Mouse (Mus musculus) stomach, postnatal 0 days (tissue): ENCODE measurements at regions not wholly inside any gene's neighbourhood (a gene's known extent, or its start where the extent isn't known, plus 50 kb on each side); places are given as distances from the start of the nearest gene placed in this dataset.

Experiments used
- ATAC-seq: fragments of 200-750 bp; cut with Nextera tagmentation; 2 replicates; pipeline ENCODE4 v1.8.0; 2017; ENCODE audit not compliant: low FRiP score, low TSS enrichment
- DNase-seq: peaks from one replicate; pipeline ENCODE4 v3.0.0-alpha.2; 2016; ENCODE audit warnings: low spot score
- H3K27ac ChIP-seq: fragments of 300-500 bp; sonication (generic); replicated peaks from 2 replicates; pipeline ENCODE4 v1.5.1; 2014; ENCODE audit warnings: mild to moderate bottlenecking, control low read depth
- H3K27me3 ChIP-seq: fragments of 300-500 bp; sonication (generic); 2 replicates; pipeline ENCODE4 v1.6.1; 2014; ENCODE audit warnings: low read length; ENCODE audit not compliant: control insufficient read depth, insufficient read depth
- H3K36me3 ChIP-seq: fragments of 300-500 bp; sonication (generic); 2 replicates; pipeline ENCODE4 v1.6.1; 2014; ENCODE audit warnings: low read length, mixed read lengths; ENCODE audit not compliant: control insufficient read depth, insufficient read depth
- H3K4me1 ChIP-seq: fragments of 300-500 bp; sonication (generic); replicated peaks from 2 replicates; pipeline ENCODE4 v1.6.1; 2014; ENCODE audit warnings: antibody characterized with exemption; ENCODE audit not compliant: control insufficient read depth, insufficient read depth
- H3K4me2 ChIP-seq: fragments of 300-500 bp; sonication (generic); replicated peaks from 2 replicates; pipeline ENCODE4 v1.6.1; 2014; ENCODE audit warnings: low read depth, mild to moderate bottlenecking, control low read depth, moderate library complexity
- H3K4me3 ChIP-seq: fragments of 300-500 bp; sonication (generic); 2 replicates; pipeline ENCODE4 v1.5.1; 2014; ENCODE audit warnings: low read depth, low read length, control low read depth
- H3K9ac ChIP-seq: fragments of 300-500 bp; sonication (generic); 2 replicates; pipeline ENCODE4 v1.6.1; 2014; ENCODE audit warnings: mild to moderate bottlenecking, low read length, control low read depth, mixed read lengths
- H3K9me3 ChIP-seq: fragments of 300-500 bp; sonication (generic); 2 replicates; pipeline ENCODE4 v1.6.1; 2016; ENCODE audit warnings: low read length; ENCODE audit not compliant: control insufficient read depth
- CTCF ChIP-seq: IDR thresholded peaks from 2 replicates; pipeline ENCODE4 v1.5.1; 2016; ENCODE audit warnings: antibody characterized with exemption, low read depth, mild to moderate bottlenecking, moderate library complexity
- EP300 ChIP-seq: optimal IDR thresholded peaks from 2 replicates; pipeline ENCODE3; 2016; ENCODE audit warnings: antibody characterized with exemption
- WGBS: fragments of 180-500 bp; shearing (Covaris S2); extraction: QIAGEN DNeasy Blood & Tissue Kit; methylation state at CpG from one replicate; pipeline ENCODE4 v1.1.7; 2014; 5-methylcytosine and 5-hydroxymethylcytosine counted together

GRCm38 (mm10) chr7:95313667-95314066 lies 857.4 kb upstream of the Tenm4 start:
- no peak for ATAC-seq
- Histone ChIP-seq H3K9ac (no peak overlapping the region), H3K4me1 (no peaks in the 10 kb centered on the region), H3K36me3 (no peaks in the 10 kb centered on the region), H3K4me2 (no peak overlapping the region), H3K27me3 (no peaks in the 10 kb centered on the region), H3K9me3 (no peaks in the 10 kb centered on the region), H3K27ac (no peak overlapping the region), H3K4me3 (no peak overlapping the region)
- TF ChIP-seq CTCF (no peak), EP300 (no peak)
- DNase-seq, result no peak
- 61% methylated on average over 1 of the region's 1 CpGs for WGBS

- H3K4me3 ChIP-seq, result no peak overlapping the region
- H3K36me3 ChIP-seq, result no peaks in the 10 kb centered on the region
- no peaks in the 10 kb centered on the region for H3K4me1 ChIP-seq
- DNase-seq, result no peak
- no peak overlapping the region for H3K27ac ChIP-seq
- WGBS, result 65% methylated on average over 3 of the region's 3 CpGs
- ATAC-seq, result no peak
- no peak overlapping the region for H3K4me2 ChIP-seq
- H3K27me3 ChIP-seq, result no peaks in the 10 kb centered on the region
- H3K9me3 ChIP-seq, result no peaks in the 10 kb centered on the region
- no peak overlapping the region for H3K9ac ChIP-seq
- TF ChIP-seq EP300 (no peak), CTCF (no peak)
Observed at GRCm38 (mm10) chr7:95323084-95323483, 848.0 kb upstream of the Tenm4 start.

GRCm38 (mm10) chr7:95324939-95325338 lies 846.1 kb upstream of the Tenm4 start:
- DNase-seq, result no peak
- Histone ChIP-seq H3K9ac (no peak overlapping the region), H3K4me2 (no peak overlapping the region), H3K9me3 (no peaks in the 10 kb centered on the region), H3K27me3 (no peaks in the 10 kb centered on the region), H3K4me3 (no peak overlapping the region), H3K36me3 (no peaks in the 10 kb centered on the region), H3K27ac (no peak overlapping the region), H3K4me1 (no peaks in the 10 kb centered on the region)
- 86% methylated on average over 3 of the region's 3 CpGs for WGBS
- no peak for TF ChIP-seq CTCF
- TF ChIP-seq EP300, result no peak
- no peak for ATAC-seq

- Histone ChIP-seq H3K27me3 (no peaks in the 10 kb centered on the region), H3K4me3 (no peak overlapping the region), H3K4me2 (no peak overlapping the region), H3K9ac (no peak overlapping the region), H3K27ac (no peak overlapping the region), H3K36me3 (no peaks in the 10 kb centered on the region), H3K9me3 (no peaks in the 10 kb centered on the region), H3K4me1 (no peaks in the 10 kb centered on the region)
- TF ChIP-seq EP300 (no peak), CTCF (peak; percentile 60)
- 35% methylated on average over 4 of the region's 4 CpGs for WGBS
- DNase-seq, result no peak
- ATAC-seq, result no peak
Observed at GRCm38 (mm10) chr7:95332037-95332436, 839.0 kb upstream of the Tenm4 start.

GRCm38 (mm10) chr7:95350185-95350803 lies 820.8 kb upstream of the Tenm4 start:
- H3K36me3 ChIP-seq, result no peaks in the 10 kb centered on the region
- H3K27ac ChIP-seq, result no peak overlapping the region
- no peaks in the 10 kb centered on the region for H3K4me1 ChIP-seq
- no peak overlapping the region for H3K4me2 ChIP-seq
- no peak for TF ChIP-seq EP300
- peak; percentile 33 for TF ChIP-seq CTCF
- no peak overlapping the region for H3K9ac ChIP-seq
- no peaks in the 10 kb centered on the region for H3K27me3 ChIP-seq
- DNase-seq (no peak), ATAC-seq (no peak; the same call in 1 of the 2 replicates)
- no peaks in the 10 kb centered on the region for H3K9me3 ChIP-seq
- H3K4me3 ChIP-seq, result no peak overlapping the region
- 48% methylated on average over 7 of the region's 7 CpGs for WGBS

- no peaks in the 10 kb centered on the region for H3K27me3 ChIP-seq
- DNase-seq (no peak), ATAC-seq (no peak)
- no peak overlapping the region for H3K4me3 ChIP-seq
- no peak overlapping the region for H3K9ac ChIP-seq
- H3K4me1 ChIP-seq, result no peaks in the 10 kb centered on the region
- no peak overlapping the region for H3K27ac ChIP-seq
- no peak overlapping the region for H3K4me2 ChIP-seq
- no peaks in the 10 kb centered on the region for H3K36me3 ChIP-seq
- no peaks in the 10 kb centered on the region for H3K9me3 ChIP-seq
- TF ChIP-seq CTCF (no peak), EP300 (no peak)
Observed at GRCm38 (mm10) chr7:95350804-95351199, 820.2 kb upstream of the Tenm4 start.
